Mouse (Mus musculus) cerebellum, adult 11 months (tissue): ENCODE results near the gene Bach2.

ENCODE experiments used
- DNase-seq: peaks from one replicate; pipeline ENCODE4 v3.0.0; 2022

The Bach2 gene

DNA sequence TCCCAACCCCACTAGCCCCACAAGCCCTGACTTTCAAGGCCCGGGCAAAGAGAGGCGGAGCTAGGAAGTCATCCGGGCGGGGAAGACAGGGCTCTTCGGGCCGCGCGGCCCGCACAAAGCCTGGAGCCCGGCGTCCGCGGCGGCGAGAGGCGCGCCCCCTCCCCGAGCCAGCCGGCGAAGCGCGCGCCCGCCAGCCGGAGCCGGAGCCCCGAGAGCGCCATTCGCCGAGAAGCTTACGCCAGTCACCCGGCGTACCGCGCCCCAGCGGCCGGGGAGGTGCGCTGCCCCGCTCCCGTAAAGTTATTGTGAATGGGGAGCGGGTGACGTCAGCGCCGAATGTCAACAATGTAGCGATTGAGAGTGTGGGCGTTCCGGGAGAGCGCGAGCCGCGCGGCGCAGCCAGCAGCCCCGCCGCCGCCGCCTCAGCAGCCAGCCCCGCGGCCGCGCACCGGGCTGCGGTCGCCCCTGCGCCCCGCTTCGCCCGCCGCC lies at the start of gene Bach2:
Bach2 (plus strand) TSS at position 439 of the 489 bp plus-strand sequence.
- peak; percentile 87 for DNase-seq

GRCm38 (mm10) chr4:32189416-32190036 lies 49.1 kb upstream of the Bach2 start:
- DNase-seq = no peak

DNA sequence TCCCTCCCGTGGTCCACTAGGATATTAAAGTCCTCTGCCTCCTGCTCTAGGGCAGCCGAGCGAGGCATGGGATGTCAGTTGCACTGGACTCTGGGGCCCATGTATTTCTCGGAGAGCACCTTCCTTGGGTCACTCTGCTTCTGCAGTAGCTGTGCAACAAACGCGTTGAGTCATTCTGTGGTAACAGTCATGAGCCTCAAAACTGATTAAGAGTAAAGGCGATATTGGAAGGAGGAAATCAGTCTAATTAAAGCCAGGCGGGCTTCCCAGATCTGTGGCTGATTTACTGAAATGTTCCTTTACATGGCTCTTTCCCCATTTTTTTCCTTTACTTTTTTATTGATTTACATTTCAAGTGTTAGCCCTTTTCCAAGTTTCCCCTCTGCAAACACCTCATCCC lies 48.1 kb upstream of the Bach2 start:
- no peak for DNase-seq

DNA sequence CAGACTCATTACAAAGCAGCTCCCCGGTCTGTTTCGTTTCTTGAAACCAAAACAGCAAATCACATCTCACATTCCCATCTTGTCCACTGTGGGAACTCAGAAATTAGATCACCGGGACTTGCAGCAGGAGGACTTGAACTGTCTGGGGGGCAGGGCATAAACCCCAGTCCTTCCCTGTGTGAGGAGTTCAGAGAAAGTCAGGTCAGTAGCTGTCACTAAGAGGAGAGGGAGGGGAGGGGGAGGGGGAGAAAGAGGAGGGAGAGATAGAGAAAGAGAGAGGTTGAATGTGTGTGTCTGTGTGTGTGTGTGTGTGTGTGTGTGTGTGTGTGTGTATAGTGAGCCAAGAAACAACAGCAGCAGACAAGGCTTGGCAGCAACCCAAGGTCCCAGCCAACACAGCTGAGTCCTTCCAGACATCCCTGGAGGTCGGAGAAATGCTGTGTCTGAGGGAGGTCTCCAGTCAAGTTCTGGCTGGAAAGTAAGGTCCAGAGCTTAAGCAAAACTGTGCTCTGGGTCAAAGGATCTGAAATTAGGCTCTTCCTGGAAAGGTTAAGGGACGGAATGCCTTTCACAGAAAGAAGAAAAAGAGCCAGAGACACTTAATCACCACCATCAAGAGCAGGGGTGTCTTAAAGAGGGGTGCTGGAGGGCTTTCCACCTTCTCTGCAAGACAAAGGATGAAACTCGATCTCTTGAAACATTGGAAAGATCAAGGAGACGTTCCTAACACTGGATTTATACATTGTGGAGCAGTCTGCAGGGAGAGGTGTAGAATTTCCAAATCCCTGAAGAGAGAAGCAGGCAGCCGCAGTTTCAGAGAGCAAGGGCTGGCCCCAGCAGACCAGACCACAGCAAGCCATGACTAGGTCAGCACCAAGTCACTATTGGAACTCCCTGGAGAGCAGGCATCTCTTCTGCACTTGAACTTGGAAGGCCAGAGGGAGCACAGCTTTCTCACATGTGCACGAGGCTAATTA lies 42.4 kb upstream of the Bach2 start:
- peak; percentile 5 for DNase-seq

DNA sequence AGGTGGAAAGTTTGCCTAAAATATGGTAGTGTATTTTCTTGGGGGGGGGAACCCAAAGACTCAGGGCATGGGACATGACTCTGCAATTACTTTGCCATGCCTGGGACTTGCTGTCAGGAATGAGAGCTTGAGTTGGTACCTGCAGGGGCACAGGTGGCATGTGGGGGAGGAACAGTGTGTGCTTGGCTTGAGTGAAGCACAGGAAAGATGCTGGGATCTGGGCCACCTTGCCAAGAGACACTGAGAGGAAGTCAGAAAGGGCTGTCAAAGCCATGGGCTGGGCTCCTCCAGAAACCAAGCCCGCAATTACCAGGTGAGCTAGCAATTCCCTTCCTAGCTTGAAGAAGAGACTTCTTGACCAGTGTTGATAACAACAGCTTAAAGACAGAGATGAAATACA lies 40.6 kb upstream of the Bach2 start:
- DNase-seq = peak; percentile 54

DNA sequence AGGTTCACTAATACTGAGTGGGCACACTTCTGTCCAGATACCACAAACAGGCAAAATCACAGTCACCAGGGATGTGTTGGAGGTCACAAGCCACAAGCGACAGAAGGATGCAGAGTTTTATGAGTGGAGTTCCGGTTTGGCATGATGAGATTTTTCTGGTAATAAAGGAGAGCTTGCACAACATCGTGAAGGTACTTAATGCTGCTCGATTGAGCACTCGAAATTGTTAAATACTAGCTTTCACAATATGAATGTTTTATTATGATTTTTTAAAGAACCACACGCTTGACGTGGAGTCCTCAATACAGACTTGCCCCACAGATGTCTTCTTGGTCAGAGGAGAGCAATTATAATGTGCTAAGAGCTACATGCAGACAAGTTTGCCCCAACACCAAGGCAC lies 40.0 kb upstream of the Bach2 start:
- DNase-seq = no peak

GRCm38 (mm10) chr4:32199156-32199555 lies 39.4 kb upstream of the Bach2 start:
- DNase-seq = no peak

DNA sequence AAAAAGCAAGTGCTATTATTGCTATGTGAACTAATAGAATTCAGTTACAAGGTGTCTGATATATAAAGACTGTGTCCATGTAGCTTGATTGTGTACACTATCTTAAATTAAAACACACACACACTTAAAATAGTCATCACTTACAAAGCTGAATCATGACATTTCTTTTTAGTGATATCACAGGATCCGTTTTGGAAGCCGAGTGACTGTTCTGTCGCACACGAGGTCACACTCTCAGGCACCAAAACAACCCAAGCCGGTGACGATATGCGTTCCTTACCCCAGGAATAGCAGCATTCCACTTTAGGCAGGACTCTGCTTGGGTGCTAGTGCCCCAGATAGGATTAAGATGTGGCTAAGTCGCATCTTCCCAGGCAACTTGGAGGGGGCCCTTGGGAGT lies 37.5 kb upstream of the Bach2 start:
- no peak for DNase-seq

DNA sequence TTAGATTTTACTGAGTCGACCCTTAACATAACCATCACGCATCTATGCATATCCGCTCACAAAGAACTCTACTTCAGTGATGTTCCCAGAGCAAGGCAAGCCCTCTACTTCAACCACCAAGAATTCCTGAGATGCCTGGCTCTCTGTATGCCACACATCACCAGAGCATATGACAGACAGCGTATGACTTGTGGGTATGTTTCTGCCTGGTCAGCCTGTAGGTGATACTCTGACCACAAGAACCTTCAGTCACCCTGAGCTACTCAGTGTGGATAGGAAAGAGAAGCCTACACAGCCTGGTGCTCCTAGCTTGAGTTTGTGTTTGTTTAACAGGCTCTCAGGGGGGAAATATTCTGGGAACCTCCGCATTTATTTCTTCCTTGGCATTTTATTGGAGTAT lies 36.2 kb upstream of the Bach2 start:
- DNase-seq = no peak

DNA sequence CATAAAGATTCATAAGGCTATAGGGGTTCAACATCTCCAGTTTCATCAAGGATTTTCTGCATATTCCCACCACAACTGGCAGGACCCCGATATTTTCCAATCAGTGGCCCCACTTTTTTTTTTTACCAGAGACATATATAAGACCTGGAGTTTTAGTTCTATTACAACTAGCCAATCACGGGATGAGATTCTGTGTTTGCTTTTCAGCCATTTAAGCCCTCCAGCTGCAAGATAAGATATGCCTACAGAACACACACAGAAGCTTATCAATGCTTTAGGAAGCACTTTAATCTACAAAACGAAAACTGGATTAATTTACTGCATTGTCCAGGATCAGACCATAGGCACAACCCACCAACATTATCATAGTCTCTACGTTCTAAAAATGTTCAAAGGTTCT lies 33.8 kb upstream of the Bach2 start:
- DNase-seq = no peak

GRCm38 (mm10) chr4:32205825-32206224 lies 32.8 kb upstream of the Bach2 start:
- no peak for DNase-seq

- DNase-seq = no peak
Measured at GRCm38 (mm10) chr4:32209995-32210394, 28.6 kb upstream of the Bach2 start.

DNA sequence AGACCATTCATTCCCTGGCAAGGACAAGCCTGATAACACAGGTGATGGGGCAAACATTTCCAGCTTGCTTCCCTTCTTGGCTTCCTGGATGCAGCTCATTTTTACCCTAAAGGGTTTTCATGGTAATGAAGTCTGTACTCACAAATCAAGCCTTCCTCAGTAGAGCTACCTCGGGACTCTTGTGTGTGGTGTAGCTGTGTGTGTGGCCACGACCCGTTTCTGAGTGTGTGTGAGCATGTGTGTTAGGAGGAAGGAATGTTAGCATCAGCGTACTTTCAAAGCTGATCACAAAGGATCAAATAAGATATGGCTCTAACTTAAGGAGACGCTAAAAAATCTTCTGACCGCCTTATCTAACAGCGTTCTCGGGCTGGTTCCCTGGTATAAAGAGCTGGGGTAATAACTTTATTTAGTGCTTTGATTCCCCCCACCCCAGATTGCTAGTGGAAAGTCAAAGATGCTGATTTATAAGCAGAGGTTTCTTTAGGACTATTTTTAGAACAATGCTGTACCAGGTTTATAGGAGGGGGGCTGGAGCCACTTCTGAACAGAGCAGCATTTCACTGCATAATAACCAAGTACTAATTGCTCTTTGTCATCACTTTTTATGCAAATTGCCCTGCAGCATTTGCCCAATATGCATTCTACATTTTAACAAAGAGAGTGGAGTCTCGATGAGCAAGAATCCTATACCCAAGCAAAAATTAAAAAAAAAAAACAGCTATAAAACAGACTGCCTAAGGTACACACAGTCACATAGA lies 28.0 kb upstream of the Bach2 start:
- no peak for DNase-seq

DNA sequence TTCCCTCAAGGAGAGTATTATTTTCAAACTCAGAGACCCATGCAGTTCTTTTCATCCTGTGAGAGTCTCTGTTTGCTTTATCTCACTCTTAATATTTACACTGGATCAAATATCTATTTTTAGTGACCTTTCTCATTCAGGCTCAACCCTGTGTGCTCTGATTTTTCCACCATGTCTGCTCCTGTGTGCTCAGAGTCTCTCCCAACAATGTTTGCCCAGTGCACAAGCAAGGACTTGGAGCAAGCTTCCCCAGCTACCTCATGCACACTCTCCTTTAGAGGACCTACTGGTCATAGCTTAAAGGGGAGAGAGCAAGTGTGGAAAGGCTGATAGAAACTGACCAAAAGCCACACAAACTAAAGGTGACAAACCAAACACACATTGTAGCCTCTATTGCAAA lies 26.0 kb upstream of the Bach2 start:
- DNase-seq = no peak

DNA sequence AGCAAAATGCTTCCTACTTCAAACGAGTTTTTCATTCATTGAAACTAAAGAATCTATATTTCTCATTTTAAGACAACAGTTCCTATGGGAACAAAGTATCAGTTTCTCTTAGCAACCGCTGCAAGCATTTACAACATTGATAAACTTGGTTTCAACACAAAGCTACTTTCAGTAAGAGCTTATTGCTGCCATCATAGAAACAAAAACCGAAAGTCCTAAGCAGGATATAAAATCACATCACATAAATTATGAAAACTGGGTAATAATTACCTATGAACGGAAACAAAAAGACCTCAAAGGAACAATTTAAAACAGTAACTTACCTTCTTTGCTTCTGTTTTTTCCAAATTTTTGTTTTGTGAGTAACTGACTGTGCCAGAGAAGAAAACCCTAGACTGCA lies 22.1 kb upstream of the Bach2 start:
- DNase-seq = no peak

DNA sequence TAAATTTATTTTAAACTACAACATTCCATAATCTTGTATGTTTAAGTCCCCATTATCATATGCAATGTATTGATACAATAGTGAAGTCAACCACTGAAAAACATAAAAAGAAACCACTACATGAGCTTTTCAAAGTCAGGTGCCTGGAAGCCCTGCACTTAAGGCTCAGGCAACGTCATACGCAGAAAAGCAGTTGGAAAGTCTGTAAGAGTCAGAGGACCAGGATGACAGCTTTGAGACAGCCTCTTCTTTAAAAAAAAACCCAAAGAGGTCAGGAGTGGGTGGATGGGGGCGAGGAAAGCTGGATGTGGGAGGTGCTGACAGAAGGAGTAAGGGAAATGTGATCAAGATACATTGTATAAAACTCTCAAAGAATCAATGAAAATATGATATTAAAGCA lies 21.6 kb upstream of the Bach2 start:
- DNase-seq = no peak

- DNase-seq = no peak
Measured at GRCm38 (mm10) chr4:32217593-32217992, 21.0 kb upstream of the Bach2 start.

GRCm38 (mm10) chr4:32218371-32218770 lies 20.2 kb upstream of the Bach2 start:
- no peak for DNase-seq

- no peak for DNase-seq
Measured at GRCm38 (mm10) chr4:32219428-32220128, 19.0 kb upstream of the Bach2 start.

GRCm38 (mm10) chr4:32220129-32220491 lies 18.5 kb upstream of the Bach2 start:
- DNase-seq = no peak

DNA sequence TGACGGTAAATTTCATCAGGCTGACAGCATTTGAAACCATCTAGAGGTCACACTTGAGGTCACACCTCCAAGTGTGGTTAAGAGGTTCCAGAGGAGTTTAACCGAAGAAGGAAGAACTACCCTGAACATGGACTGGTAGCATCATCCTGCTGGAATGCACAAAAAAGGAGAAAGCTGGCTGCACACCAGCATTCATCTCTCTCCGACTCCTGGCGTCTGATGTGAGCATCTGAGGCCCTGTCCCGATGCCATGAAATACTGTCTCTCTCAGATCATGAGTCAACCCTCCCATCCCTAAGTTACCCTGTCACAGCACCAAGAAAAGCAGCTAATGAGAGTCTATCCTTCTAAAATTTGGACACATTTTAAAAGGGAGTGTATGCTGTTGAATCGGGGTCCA lies 17.6 kb upstream of the Bach2 start:
- no peak for DNase-seq

DNA sequence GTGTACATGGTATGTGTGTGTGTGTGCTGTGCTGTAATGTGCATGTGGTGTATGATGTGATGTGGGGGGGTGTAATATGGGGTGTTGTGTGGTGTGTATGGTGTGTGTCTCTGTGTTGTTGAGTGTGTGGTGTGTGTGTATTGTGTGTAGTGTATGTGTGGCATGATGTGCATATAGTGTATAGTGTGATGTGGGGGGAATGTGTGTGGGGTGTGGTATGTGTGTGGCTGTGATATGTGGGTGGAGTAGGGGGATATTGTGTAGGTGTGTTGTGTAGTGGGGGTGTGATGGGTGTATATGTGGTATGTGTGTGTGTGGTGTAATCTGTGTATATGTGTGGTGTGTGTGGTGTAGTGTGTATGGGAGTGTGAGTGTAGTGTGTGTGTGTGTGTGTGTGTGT lies 15.0 kb upstream of the Bach2 start:
- no peak for DNase-seq

DNA sequence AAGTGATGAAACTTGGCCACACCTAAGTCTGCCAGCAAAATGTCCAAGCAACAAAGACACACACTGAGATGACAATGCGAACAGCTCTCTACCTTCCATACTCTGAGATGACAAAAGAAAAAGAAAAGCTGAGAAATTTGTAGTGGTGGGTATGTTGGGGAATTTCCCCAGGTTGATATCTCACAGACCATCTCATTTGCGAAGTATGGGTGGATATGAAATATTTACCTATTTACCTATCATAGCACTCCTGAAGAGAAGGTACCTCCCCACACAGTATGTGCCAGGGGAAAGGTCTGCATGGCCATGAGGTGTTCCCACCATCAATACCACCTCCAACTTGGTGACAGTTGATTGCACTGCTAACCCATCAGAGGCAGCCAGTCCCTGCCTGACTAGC lies 13.4 kb upstream of the Bach2 start:
- DNase-seq = no peak
